Mouse (Mus musculus) retina, adult 2 months (tissue): ENCODE measurements at regions not wholly inside any gene's neighbourhood (a gene's known extent, or its start where the extent isn't known, plus 50 kb on each side); places are given as distances from the start of the nearest gene placed in this dataset.
"Not testable (repeated sequence)": the region's sequence is repeated elsewhere in the genome, so short reads cannot be mapped to it uniquely, and the experiment has no call there.

Source experiments
- DNase-seq: peaks from one replicate; pipeline ENCODE4 v3.0.0-alpha.2; 2012; ENCODE audit warnings: low read depth, low spot score

DNA sequence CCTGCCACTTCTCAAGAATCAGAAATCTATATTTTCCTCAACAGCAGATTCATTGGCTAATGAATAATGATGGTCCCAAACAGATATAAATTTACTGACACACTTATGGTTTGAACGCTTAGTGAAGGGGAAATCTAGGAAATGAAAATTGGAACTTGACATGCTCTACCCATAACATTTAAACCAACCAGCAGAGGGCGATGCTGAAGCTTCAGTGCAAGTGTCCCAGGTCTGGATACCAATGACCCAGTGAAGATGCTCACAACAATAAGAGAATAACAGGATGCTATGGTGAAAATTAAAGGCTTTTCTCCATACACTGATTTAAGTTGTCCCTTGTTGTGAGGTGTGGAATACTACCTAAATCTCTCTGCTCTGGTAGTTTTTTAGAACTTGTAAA, 236.0 kb upstream of the Rorb start:
- no peak for DNase-seq

DNA sequence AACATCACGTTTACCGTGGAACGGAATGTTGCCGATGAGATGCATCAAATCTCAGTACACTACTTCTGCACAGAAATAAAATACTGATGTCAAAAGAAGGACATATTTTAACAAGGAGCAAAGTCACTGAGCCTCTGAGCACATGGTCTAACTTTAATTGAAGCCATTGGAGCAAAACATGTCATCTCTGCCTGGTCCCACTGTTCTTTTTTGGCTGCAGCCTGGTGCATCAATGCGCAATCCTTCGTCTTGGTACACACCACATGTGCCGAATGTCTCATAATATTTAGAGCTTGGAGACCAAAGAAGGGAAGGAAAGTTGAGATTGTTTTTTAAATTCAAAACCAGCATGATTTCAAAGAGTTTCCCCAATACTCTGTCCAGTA, 233.4 kb upstream of the Rorb start:
- no peak for DNase-seq

DNA sequence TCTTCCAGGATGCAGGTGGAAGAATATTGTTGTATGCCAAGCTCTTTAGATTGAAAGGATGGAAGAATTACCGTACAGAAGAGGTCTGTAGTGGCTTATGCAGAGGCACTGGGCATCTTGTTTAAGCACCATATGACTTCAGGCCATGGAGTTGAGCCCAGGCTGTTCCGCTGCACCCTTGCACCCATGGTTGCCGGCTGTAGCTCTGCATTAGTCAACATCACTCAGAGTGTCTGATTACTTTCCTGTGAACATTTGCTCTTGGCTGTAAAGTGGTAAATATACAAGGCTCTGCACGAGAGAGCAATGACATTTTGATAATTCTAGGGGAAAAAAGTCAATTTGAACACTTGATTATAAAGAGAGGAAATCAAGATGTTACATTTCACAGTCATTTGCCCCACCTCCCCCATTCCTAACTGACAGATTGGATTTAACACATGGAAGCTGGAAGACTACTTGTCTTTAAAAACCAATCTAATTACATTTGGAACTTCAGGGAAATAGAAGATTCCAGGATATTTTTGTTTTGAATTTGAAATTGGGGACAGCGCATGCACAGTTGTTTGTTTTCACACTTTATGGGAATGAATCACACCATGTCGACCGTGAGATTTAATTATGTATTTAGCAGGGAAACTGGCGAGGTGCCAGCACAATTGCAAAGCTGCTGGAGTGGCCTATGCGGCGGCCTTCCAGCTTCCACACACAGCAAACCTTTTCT, 232.9 kb upstream of the Rorb start:
- peak; percentile 25 for DNase-seq

DNA sequence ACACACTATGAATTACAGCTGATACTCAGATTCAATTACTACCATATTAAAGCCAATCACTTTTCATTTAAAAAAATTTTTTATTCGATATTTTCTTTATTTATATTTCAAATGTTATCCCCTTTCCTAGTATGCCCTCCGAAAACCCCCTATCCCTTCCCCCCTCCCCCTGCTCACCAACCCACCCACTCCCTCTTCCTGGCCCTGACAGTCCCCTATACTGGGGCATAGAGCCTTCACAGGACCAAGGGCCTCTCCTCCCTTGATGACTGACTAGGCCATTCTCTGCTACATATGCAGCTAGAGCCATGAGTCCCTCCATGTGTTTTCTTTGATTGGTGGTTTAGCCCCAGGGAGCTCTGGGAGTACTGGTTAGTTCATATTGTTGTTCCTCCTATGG, 196.1 kb upstream of the Rorb start:
- not testable (repeated sequence) for DNase-seq

DNA sequence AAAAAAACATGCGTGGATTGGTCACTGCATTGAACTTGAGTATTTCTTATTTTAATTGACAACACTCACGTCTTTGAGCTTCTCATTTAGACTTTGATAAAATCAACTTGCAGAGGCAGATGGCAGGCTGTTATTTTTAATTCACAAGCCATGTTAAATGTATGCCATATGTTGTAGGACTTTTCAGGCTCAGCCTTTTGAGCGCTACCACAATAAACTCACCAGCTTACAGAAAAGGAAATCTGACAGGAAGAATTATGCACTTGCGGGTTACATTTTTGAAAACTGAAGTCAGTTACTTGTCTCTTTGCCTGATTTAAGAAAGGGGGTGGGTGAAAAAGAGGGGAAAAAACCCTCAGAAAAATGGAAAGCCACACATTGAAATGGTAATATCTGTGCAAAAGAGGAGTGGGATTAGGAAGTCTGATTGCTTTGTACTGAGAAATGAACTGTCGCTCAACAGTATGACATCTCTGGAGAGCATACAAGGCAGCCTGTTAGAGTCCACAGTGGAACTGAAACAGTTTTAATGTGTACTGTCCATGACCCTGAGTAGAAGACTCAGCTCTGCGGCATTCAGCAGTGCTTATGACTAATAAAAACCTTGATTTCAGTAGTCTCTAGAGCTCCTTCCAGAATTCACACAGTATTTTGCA, 195.6 kb upstream of the Rorb start:
- DNase-seq: no peak

DNA sequence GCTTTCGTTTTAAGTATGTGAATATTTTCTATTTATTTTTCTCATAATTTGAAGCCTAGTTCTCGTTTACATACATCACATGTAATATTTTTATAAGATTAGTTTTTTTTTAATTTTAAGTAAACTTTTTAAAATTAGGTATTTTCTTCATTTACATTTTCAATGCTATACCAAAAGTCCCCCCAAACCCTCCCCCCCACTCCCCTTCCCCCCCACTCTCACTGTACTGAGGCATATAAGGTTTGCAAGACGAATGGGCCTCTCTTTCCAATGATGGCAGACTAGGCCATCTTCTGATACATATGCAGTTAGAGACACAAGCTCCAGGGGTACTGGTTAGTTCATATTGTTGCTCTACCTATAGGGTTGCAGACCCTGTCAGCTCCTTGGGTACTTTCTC, 174.9 kb upstream of the Rorb start:
- DNase-seq: not testable (repeated sequence)

DNA sequence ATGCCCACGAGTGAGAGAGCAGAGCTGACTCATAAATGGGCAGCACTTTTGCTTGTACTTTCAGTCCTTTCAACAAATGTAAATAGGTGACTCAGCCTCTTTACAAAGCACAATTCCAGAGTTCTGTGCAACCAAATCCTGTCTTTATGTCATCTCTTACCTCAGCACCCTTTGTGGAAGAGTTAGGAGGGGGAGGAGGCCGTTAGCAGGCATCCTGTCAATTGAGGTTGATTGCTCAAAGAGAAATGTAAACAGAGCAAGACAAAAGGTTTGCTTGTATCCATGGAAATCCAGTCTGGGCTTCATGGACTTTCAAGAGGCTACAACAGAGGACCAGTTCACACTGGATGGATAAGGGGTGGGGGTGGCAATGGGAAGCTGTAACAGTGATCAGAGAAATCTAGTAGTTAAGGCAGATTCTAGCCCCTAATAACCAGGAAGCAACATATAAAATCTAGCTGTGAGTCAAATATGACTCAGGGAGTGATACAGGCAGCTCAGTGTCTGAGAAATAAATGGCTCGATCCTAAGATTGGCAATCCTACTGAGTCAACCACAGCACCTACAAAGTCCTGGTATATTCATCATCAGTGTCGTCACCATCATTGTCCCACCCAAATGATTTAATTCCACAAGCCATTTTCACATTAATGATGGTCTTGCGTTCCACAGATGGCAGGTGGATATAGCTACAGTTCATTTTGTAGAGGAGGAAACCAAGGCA, 136.0 kb upstream of the Rorb start:
- DNase-seq: no peak

DNA sequence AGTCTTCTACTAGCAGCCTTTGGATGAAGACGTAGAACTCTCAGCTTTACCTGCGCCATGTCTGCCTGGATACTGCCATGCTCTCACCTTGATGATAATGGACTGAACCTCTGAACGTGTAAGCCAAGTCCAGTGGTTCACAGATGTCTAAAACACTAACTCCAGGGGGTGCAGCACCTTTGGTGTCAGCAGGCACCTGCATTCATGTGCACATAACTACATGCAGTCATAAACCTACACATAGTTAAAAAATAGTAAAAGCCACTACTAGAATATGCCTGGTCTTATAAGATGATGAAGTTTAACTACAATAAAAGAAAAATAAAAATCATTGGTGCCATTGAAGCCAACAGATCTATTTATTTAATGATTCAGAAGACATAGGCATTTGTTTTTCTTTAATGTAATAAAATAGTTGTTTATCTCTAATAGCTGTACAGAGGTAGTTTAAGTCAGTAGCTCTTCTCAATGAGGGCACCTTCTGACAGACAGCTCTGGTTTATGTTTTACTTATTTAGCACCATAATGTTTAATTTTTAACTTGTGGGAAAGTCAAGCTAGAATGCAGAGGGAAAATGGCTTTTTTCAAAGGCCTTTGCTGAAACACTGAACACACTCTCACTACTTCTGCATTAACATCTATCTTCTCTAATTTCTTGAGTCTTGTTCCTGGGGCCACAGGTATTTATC, 118.5 kb upstream of the Rorb start:
- no peak for DNase-seq

DNA sequence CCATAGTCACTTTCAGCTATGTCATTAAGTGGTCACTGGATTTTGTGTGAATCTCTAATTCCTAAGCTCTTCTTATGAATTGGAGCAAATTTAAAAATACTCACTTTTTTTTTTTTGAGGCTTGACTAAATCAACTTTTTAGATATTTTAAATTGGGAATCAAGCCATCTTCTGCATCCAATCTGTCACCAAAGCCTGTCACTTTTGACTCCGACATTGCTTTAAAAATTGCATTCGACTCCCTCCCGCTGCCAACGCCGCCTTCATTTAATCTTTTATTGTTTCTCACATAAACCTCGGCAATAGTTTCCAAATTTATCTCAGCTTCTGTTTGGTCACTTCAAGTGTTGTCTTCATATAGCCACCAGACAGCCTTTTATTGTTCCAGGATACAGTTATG, 109.8 kb upstream of the Rorb start:
- no peak for DNase-seq

DNA sequence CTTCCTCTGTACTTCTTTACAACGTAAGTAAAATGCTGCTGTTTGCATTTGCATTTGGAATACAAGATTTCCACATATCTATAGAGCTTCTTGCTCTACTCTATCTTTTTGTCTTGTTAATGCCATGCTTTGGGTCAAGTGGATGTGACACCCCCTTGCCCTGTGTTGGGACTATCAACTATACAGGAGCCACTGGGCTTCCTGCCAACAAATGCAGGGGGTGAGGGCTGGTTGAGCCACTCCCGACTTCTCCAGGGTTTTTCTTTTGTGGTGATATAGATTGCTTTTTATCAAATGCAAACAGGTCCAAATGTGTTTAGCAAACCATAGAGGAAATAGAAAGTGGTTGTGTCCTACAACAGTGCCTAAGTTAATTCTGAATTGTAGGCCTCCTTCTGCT, 108.4 kb upstream of the Rorb start:
- no peak for DNase-seq

DNA sequence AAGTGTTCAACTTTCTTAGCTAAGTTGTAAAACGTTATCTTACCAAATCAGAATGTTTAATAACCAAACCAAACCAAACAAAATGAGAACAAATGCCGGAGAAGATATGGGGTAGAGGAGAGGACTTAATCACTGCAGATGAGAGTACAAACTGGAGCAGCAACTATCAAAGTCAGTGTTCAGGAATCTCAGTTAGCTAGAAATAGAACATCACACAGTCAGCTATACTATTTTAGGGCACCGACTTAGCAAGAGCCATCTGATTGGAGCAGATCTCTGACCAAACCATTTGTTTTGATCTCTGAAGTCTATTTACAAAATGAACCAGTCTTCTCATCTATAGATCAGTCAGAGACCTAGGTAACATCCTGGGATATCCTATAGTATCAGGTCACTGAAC, 107.7 kb upstream of the Rorb start:
- no peak for DNase-seq

DNA sequence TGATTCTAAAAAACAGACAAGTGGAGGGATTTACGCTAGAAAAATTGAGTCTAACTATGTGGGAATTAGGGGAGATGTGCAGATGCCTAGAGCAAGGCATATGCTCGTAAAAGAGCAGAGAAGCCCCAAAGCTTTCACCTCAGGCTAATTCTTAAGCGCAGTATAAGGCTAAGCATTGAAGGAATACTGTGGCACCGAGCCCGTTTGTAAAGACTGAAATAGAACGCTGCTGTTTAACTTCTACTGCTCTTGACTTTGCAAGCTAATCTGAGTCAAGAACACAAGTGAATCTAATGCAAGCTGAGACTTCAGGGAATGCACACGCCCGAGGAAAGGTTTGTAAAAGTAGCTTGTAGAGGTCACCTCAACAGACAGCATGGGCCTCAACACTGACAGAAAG, 88.5 kb upstream of the Rorb start:
- DNase-seq: no peak

DNA sequence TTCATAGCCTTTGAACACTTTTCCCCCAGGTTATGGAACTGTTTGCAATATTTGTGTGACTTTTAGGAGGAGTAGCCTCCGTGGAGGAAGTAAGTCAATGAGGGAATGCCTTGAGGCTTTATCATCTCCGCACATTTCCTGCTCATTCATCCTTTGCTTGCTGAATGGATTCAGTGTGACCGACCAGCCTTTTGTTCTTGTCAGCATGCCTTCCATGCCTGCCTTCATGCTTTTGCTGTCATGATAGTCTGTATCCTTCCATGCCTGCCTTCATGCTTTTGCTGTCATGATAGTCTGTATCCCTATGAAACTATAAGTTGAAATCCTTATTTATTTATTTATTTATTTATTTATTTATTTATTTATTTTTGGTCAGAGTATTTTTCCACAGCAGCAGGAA, 87.8 kb upstream of the Rorb start:
- DNase-seq: no peak

DNA sequence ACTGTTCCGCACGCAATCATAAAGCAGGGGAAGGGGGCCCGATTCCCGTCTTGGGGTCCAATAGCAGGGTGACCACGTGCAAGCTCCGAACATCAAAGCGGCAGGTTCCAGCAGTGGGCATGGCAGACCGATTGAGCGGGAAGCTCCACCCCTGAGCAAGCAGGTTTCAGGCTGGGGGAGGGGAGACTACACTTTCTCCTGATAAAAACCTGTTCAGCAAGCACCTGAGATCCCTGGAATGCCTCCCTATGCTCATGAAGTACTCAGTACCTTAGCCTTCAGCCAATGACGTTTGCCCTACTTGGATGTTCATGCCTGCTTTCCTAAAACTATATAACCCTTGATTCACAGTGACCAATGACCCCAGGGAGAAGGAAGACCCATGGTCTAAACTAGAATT, 83.7 kb upstream of the Rorb start:
- DNase-seq: no peak

DNA sequence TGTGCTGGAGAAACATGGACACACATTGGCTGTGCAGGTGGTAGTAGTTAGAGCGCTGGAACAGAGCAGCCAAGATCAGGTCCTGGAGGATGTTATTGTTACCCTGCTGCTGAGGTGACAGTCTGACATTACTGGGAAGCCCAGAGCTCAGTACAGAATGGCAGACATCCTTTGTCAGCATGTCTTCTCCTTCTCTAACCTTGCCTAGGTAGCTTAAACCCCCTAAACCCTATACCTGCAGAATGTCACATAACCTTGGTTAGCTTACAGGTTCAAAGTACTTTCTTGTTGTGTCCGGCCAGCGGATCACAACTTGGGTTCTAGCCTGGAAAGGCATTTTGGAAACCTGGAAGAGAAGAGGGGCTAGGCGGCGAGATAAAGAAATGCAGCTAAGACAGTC, 83.3 kb upstream of the Rorb start:
- no peak for DNase-seq

DNA sequence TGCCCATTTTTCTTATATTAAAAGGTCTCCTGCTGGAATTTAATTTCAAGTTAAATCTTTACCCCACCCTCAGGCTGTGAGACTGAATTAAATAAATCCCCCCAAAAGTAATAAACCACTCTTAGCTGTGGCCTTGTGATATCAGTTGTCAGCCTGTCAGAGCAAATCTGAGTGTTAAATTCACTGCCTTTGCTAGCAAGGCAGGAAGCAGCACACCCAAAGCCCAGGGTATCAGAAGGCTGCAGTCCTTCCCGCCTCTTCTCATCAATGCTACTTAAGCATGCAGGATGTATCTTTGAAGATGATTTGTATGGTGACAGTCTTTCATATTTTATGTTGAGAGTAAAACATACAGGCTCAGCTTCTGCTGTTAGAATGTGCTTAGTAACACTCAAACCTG, 61.8 kb upstream of the Rorb start:
- DNase-seq: no peak

DNA sequence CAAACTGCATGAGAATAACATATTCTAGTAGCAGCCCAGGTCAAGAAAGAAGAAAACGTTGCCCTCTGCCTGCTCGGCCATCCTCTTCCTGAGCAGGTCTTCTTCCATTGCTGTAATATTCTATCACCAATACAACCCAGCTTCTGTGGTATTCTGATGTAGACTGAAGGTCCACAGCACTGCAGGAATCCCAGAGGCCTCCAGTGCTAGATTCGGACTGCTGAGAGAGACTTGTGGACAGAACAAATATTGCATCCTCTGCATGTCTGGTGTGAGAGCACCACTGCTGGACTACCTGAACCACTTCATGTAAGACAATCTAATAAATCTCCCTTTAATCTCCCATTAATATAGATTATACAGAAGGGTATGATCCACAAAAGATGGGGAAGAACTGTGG, 59.8 kb upstream of the Rorb start:
- no peak for DNase-seq
